In genomic region chr2:137754481-137754880, GRCm38 (mm10) we compare ENCODE assay signal across 17 mouse cellular contexts.
"Had no signal": no experiment of that assay in that cellular context is flagged by ENCODE, and none has a peak within 500 bp of the region (broad histone marks: within the 10 kb centered on the region; RNA-seq: fewer than 3 reads in every experiment).

No protein-coding gene starts in this region.

- H3K36me3 ChIP-seq: lung, embryonic 15.5 days; midbrain, embryonic 13.5 days; midbrain, embryonic 15.5 days; neural tube, embryonic 12.5 days; stomach, embryonic 15.5 days had no signal

- DNase-seq: lung, adult 2 months; lung, postnatal 14 days; lung, postnatal 36 days; right cerebral cortex, postnatal 14 days; thymus, adult 2 months; thymus, postnatal 25 days; thymus, postnatal 4 days had no signal

- H3K9me3 ChIP-seq: lung, embryonic 15.5 days; midbrain, embryonic 13.5 days; midbrain, embryonic 15.5 days; neural tube, embryonic 12.5 days; stomach, embryonic 15.5 days had no signal

- H3K9ac ChIP-seq: lung, embryonic 15.5 days; midbrain, embryonic 13.5 days; midbrain, embryonic 15.5 days; neural tube, embryonic 12.5 days; stomach, embryonic 15.5 days had no signal

- ATAC-seq: lung, postnatal 0 days; midbrain, embryonic 13.5 days; midbrain, embryonic 15.5 days had no signal

- H3K27me3 ChIP-seq: lung, embryonic 15.5 days; megakaryocyte, embryonic 14.5 days; midbrain, embryonic 13.5 days; midbrain, embryonic 15.5 days; neural tube, embryonic 12.5 days; stomach, embryonic 15.5 days had no signal

- H3K4me3 ChIP-seq: lung, embryonic 15.5 days; megakaryocyte, embryonic 14.5 days; midbrain, embryonic 13.5 days; midbrain, embryonic 15.5 days; neural tube, embryonic 12.5 days; stomach, embryonic 15.5 days had no signal

- H3K4me1 ChIP-seq: megakaryocyte, embryonic 14.5 days; midbrain, embryonic 15.5 days had no signal

- H3K4me2 ChIP-seq: lung, embryonic 15.5 days; midbrain, embryonic 11.5 days; midbrain, embryonic 13.5 days; midbrain, embryonic 15.5 days; neural tube, embryonic 12.5 days; stomach, embryonic 15.5 days had no signal

- H3K27ac ChIP-seq: lung, embryonic 15.5 days; macrophage; midbrain, embryonic 13.5 days; midbrain, embryonic 15.5 days; neural tube, embryonic 12.5 days; stomach, embryonic 15.5 days; stomach, postnatal 0 days had no signal
